Mouse (Mus musculus): Measurements from ENCODE around the gene Ccr5.
"Not testable (repeated sequence)": the region's sequence is repeated elsewhere in the genome, so short reads cannot be mapped to it uniquely, and the experiment has no call there.

DNA sequence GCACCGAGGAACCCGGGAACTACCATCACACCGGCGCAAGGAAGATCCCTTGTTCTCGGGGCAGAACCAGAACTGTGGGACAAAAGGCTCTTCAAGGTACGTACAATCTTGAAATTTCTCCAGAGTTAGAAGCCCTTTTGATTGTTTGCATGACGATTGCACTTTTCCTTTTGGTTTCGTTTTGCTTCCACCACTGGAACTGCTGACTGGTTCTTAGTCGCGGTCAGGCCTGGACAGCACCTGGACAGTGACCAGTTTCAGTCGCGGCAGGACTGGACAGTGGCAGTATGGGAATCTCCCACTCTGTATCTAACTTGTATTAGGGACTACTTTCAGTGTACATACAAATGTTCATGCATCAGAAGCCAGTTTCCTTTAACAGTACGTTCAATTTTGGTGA, 40.9 kb upstream of the Ccr5 start:
- not testable (repeated sequence) for TF ChIP-seq CTCF (IDR thresholded peaks at IDR 0.05; ENCODE audit: low read depth, low read length); GATA1 (IDR thresholded peaks at IDR 0.05; ENCODE audit: borderline replicate concordance, low read length); TAL1 (conservative IDR thresholded peaks at IDR 0.05; ENCODE audit: low read depth, low read length); POLR2AphosphoS5 (IDR thresholded peaks at IDR 0.05; ENCODE audit: insufficient replicate concordance, low read depth, low read length)

Measured in G1E (cell line).